7 mouse cellular contexts compared by ENCODE assay signal in genomic region chr2:166950853-166951648, GRCm38 (mm10). TPM values are rescaled to one million over a fixed set of nuclear protein-coding genes. Genes with fewer than 3 reads are reported as not detected.
DNase-seq lines count a peak whose midpoint lies in the region.

No protein-coding gene starts in this region.

- intact Hi-C loops in left cerebral cortex, postnatal 25 days (cut with DNase I), result no loop called here
- intact Hi-C loops in heart, postnatal 36 days (cut with DNase I), result no loop called here

- DNase-seq in layer of hippocampus, adult 11-12 months (ENCODE audit: low spot score), result peak; percentile 48
- DNase-seq in layer of hippocampus, adult 9-10 months (ENCODE audit: low spot score), result no peak
- DNase-seq in ZHBTc4 (ENCODE audit: low read depth, low spot score), result peak; percentile 43
- peak; percentile 48 for DNase-seq in cerebellum, adult 8-10 months
- peak; percentile 62 to 70 for DNase-seq in left cerebral cortex, postnatal 25 days (ENCODE audit: low spot score in 2 of 2)
- DNase-seq in urinary bladder, postnatal 14 days (ENCODE audit: low spot score), result no peak
- DNase-seq in heart, postnatal 36 days, result no peak

RNA-seq across cellular contexts. Expression of gene Stau1, which starts 45.0 kb away (rescaled TPM):
- total RNA-seq in left cerebral cortex, postnatal 25 days (2021), result 10 to 100 TPM; 64.4 to 67.1 TPM
- total RNA-seq in heart, postnatal 36 days (2021), result 10 to 100 TPM; 44.5 to 45.1 TPM

RNA-seq across cellular contexts. Expression of gene Cse1l, which starts 45.2 kb away (rescaled TPM):
- total RNA-seq in left cerebral cortex, postnatal 25 days (2021), result 10 to 100 TPM; 56.0 to 58.7 TPM
- total RNA-seq in heart, postnatal 36 days (2021), result 10 to 100 TPM; 39.8 to 41.1 TPM

Comparison
In these comparisons a context has a peak if more than half of its experiments do, and no peak if none do; other contexts are left out.
1. DNase-seq: peak in layer of hippocampus, adult 11-12 months (single experiment), ZHBTc4 (single experiment), cerebellum, adult 8-10 months (single experiment) and left cerebral cortex, postnatal 25 days (2 of 2); none in layer of hippocampus, adult 9-10 months (single experiment), urinary bladder, postnatal 14 days (single experiment) and heart, postnatal 36 days (0 of 2).